Mouse (Mus musculus) kidney, adult 9 months (tissue): ENCODE measurements around the gene Dnaja2.
A peak's percentile ranks its signal among the peaks of the same experiment; 100 is the strongest.

Experiments used
- DNase-seq: peaks from one replicate; pipeline ENCODE4 v3.0.0; 2022

The Dnaja2 gene

DNA sequence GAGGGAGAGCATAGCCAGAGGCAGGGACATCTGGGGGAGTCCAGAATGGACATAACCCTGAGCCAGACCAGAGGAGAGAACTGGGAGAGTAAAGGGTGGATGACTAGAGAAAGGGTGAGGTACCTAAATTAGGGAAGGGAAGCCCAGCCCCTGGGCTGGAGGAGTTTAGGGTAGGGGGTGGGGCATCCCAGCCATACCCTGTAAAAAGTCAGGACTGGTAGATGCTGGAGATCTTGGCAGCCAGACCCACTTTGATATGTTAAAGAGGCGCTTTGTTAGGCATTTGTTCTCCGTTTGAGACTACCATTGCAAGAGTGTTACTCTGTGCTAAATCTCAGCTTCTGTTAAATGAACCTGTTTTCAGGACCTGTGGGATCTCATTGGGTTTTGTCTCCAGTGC is 56.6 kb downstream of the Dnaja2 start:
- no peak for DNase-seq

DNA sequence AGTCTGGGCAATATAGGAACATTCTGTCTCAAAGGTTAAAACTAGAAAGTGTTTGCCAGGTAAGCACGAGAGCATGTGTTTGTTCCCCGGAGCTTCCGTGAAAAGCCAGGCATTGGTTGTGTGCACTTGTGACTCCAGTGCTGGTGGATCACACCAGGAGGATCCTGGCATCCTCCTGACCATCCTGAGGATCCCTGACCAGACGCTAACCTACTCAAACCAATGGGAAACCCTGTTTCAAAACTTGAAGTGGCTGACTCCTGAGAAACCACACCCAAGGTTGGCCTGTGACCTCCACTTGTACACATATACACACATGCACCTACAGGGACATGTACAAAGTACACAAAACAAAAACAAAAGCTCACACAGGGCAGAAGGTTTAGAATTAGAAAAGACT is 58.4 kb downstream of the Dnaja2 start:
- no peak for DNase-seq

DNA sequence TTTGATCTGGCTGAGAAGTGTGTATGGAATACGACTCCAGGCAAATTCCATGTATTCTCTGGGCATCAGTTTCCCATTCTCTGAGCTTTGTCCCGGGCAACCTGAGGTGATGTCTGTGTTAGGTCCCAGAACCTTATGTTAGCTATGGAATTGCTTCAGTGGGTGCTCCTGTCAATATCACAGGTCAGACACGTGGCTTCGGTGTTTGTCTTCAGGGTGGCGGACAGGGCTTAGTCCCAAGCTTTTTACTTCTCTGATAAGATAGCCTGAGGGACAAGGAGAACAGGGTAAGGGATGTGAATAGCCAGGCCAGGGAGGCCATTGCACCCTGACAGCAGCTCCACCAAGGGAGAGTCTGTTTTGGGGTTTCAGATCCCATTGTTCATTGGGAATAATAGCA is 59.0 kb downstream of the Dnaja2 start:
- DNase-seq: no peak

DNA sequence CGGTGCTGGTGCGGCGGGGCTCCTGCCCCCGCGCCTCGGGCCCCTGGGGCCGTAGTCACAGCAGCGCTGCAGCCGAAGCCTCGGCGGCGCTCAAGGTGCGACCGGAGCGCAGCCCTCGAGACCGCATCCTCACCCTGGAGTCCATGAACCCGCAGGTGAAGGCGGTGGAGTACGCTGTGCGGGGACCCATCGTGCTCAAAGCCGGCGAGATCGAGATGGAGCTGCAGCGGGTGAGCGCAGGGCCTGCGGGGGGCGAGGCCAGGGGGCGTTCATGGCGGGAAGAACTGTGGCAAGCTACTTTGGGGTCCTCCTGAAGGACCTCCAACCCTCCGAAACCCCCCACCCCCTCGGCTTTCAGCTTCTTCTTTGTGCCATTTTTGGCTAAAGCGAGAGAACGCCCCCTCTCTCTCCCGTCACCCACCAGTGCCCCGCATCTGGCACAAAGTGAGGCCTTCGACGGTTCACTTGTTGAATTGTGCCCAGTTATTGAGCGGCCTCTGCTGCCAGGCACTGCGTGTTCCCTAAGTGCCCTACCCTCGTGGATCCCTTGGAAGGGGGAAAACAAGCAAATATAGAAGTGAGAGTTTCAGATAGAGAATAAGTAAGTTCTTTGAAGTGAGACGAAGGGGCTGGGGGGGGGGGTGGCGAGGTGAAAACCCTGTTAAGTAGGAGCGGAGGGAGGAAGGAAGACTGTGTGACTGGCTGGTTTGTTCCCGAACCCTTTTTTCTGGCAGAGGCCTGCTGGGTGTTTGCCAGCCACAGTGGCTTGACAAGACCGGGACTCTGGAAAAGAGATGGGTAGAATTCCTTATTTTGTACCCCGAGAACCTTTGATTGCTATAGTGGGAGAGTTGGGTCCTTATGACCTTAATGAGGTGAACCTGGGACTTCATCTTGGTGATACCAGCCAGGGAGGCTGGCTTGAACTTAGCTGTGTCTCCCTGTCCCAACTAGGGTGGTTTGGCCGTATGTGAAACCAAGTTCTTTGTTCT is 61.9 kb downstream of the Dnaja2 start:
- DNase-seq: peak; percentile 53

DNA sequence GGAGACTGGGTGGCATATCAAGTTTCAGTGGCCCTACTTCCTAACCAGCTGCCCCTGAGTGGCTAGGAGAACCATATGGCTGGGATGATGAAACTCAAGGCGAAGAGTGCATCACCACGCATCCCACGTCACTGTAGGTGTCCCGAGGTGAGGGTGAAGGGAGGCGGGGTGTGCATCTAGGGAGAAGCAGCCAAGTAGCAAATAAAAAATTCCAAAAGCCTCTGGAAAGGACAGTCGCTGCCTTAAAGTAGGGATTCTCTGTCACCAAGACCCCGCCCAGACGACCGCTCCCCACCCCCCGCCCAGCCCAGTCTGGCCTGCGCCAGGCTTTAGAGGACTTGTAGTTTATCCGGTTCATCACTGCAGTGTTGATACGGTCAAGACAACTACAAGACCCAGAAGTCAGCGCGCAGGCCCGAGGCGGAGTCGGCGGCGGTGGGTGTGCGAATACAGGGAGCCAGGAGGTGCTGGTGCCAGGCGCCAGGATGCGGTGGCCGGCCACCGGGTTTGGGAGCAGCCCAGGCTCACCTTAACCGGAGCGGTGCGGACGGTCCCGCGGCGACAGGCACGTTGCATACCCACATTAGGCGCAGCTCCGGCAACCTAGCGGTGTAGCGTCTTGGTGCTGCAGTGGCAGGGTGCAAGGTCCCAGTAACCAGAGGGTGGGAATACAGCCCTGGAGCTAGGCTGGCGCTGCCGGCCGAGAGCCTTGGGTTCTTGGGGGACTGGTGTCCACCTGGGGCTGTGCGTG is 62.8 kb downstream of the Dnaja2 start, which contains the start of gene Gpt2:
Gene Gpt2, plus strand, starts transcription at position 452 of the 751 bp plus-strand sequence.
- DNase-seq: peak; percentile 96

DNA sequence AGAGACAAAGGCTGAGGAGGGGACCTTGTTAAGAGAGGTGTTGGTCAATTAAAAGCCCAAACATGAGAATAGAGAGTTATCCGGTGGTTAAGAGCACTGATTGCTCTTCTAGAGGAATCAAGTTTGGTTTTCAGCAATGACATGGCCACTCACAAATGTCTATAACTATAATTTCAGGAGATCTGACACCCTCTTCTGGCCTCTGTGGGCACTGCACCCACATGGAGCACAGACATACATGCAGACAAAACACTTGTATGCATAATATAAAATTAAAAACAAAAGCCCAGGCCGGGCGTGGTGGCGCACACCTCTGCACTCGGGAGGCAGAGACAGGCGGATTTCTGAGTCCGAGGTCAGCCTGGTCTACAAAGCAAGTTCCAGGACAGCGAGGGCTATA is 65.6 kb downstream of the Dnaja2 start:
- peak; percentile 31 for DNase-seq

DNA sequence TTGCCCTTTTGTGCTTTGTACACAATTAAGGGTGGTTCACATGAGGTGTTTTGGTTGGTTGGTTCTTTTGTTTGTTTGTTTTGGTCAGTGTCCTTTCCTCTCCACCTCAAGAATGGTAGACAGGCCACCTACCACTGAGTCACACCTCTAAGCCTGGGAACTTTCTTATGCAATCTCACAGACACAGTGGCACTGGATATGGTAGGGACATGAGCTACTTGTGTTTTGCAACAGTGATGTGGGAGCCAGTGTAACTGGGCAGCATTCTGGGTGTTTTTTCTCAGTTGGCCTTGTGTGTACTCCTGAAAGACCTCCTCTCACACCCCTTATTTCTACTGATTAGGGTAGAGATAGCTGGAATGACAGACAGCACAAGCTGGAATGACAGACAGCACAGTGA is 66.5 kb downstream of the Dnaja2 start:
- DNase-seq: no peak

DNA sequence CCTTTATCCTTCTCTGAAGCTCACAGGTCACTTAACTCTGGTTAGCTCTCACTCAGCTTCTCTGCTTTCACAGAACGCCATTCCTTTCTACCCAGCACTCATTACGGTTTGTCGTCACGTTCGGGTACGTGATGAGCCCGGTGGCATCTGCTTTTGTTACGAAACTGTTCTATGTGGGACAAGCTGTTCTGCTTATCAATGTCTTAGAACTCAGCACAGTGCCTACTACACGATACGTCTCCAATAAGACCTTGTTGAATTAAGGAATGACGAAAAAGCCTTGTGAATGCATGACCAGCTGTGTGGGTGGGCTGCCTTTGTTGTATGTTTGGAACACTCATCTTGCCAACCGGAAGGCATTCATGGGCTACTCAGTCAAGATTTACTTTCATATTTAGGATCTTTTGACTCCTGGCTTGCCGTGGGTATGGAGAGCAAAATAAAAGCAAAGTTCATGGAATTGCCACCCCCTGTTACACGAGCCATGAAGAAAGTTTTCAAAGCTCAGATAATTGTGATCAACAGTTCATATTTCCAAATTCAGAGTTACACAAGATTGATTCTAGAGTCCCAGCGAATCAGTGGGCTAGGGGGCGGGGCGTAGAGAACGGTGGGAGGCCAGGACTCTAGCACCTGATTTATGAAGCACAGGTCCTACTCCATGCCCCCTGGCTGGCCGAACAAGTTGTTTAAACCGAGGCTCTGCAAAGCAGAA is 67.1 kb downstream of the Dnaja2 start:
- no peak for DNase-seq
